Mouse (Mus musculus): ENCODE measurements around the gene Tmc8. TPM values are rescaled to one million over a fixed set of nuclear protein-coding genes. Genes with fewer than 3 reads are reported as not detected.
"Not testable (repeated sequence)": the region's sequence is repeated elsewhere in the genome, so short reads cannot be mapped to it uniquely, and the experiment has no call there.

Tmc8 gene
- polyA plus RNA-seq, 1 experiment from 2014 or later: 1.6 TPM

DNA sequence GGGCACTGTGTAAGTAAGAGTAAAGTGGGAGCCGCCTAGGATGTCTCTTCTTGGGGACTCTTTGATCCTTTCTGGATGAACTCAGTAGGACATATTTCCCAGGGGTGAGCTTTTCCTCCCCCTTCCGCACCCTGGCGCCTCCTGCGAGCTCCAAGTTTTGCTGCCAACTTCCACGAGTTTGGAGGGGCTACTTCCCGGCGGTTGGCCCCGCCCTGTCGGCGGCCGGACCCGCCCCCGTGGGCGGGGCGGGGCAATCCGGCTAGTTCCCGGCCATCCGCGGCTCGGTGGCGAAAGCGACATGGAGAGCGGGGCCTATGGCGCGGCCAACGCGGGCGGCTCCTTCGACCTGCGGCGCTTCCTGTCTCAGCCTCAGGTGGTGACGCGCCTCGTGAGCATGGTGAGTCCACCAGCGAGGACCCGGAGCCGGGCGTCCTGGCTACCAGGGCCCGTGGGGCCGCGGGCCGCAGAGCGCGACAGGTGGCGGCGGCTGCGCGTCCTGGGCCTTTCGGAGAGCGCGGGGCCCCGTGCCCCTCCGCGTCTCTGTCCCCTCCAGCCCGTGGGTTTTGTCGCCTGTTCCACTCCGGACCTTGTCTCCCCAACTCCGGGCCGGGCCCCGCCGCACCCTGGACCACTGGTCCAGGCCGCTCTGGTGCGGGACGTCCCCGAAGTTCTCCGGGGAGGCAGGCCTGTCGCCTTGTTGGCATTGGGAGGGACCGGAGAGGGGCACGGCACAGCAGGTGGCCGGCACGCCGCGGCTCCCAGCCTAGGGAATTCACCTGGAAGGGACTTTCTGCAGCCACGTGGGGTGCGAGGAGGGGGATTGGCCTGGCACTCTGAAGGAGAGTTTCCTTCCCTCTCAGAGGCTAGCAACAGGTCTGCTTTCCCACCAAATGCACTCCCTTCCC lies 27.8 kb downstream of the Tmc8 start, which contains the start of the genes Gm20708 and Syngr2:
TSS of gene Gm20708 (plus strand) at position 262 of the 905 bp plus-strand sequence.
TSS of gene Syngr2 (plus strand) at position 262 of the 905 bp plus-strand sequence.
- Histone ChIP-seq H3K9ac (ENCODE audit: low read length) (peak within 1 kb of the TSS; percentile 93), H3K36me3 (ENCODE audit: control insufficient read depth, insufficient read depth, low read length) (peaks cover 26% of the 10 kb centered on the region), H3K27me3 (ENCODE audit: control insufficient read depth, insufficient read depth, low read length) (no peaks in the 10 kb centered on the region), H3K4me2 (ENCODE audit: low read length) (peak within 1 kb of the TSS; percentile 96), H3K4me1 (ENCODE audit: control insufficient read depth in 2 of 2, insufficient read depth in 2 of 2, low read length in 2 of 2) (peaks cover 6 to 22% of the 10 kb centered on the region in 2 experiments), H3K9me3 (ENCODE audit: control insufficient read depth, low read length) (no peaks in the 10 kb centered on the region), H3K4me3 (ENCODE audit: control insufficient read depth in 1 of 2, insufficient read depth in 1 of 2, low read depth in 1 of 2, low read length in 2 of 2) (peak within 1 kb of the TSS; percentile 83 to 93), H3K27ac (replicated peaks in 1 of 2; ENCODE audit: control insufficient read depth in 1 of 2, insufficient read depth in 1 of 2, low read depth in 2 of 2, low read length in 2 of 2) (peak within 1 kb of the TSS; percentile 63 to 65)
- ATAC-seq (ENCODE audit: insufficient number of reproducible peaks, insufficient read depth, low FRiP score, low read depth): peak; percentile 59
- under 1% methylated on average over 75 of the region's 75 CpGs for WGBS

DNA sequence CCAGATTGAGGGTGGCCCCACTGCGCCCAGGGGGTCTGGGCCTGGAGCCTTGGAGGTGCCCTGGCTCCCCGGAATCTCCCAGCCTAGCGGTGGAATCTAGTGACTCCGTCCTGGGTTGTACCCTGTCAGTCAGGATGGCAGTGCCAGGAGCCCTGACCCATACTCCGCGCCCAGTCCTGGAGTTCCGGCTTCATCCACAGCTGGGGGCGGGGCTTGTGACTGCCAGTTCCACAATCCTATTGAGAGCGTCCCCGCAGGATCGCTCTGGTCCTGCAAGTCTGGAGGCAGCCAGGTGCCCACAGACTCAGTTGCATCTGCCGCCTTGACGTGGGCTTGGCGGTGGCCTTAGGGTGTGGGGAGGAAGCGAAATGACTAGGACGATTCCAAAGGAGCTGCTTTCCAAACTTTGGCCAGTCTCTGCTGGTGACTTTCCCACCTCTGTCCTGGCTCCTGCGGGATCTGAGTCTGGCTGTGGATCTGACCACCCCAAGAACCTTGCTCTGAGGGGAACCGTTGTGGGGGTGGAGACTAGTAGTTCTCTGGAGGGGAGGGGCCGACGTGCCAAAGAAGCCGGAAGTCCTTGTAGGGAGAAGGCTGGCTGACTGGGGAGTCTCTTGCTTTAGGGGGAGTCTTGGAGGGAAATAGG lies 28.6 kb downstream of the Tmc8 start:
- peaks cover 9 to 27% of the 10 kb centered on the region in 2 experiments for H3K4me1 ChIP-seq (ENCODE audit: control insufficient read depth in 2 of 2, insufficient read depth in 2 of 2, low read length in 2 of 2)
- no peaks in the 10 kb centered on the region for H3K27me3 ChIP-seq (ENCODE audit: control insufficient read depth, insufficient read depth, low read length)
- peak overlapping the region; percentile 63 to 65 for H3K27ac ChIP-seq (replicated peaks in 1 of 2; ENCODE audit: control insufficient read depth in 1 of 2, insufficient read depth in 1 of 2, low read depth in 2 of 2, low read length in 2 of 2)
- H3K36me3 ChIP-seq (ENCODE audit: control insufficient read depth, insufficient read depth, low read length): peaks cover 35% of the 10 kb centered on the region
- H3K9me3 ChIP-seq (ENCODE audit: control insufficient read depth, low read length): no peaks in the 10 kb centered on the region
- under 1% methylated on average over 21 of the region's 21 CpGs for WGBS
- H3K9ac ChIP-seq (ENCODE audit: low read length): peak overlapping the region; percentile 93
- H3K4me3 ChIP-seq (ENCODE audit: control insufficient read depth in 1 of 2, insufficient read depth in 1 of 2, low read depth in 1 of 2, low read length in 2 of 2): peak overlapping the region; percentile 83 to 93
- H3K4me2 ChIP-seq (ENCODE audit: low read length): peak overlapping the region; percentile 96
- ATAC-seq (ENCODE audit: insufficient number of reproducible peaks, insufficient read depth, low FRiP score, low read depth): peak; percentile 68

DNA sequence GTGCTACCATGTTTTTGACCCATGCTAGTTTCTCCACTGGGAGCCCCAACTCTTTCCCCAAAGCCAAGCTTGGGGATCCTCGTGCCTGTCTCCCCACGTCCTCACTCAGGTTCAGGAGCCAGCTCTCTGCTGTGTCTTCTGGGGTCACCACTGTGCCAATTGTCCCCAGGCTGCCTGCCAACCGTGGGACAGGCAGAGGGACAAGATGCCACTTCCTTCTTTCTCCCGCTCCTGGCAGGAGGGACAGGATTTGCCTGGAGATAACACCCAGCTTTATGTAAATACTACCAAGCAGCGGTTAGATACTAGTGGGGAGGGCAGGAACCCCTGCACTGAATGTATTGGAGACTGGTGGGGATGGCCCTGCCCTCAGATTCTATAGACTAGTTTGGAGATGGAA lies 32.0 kb downstream of the Tmc8 start:
- Histone ChIP-seq H3K4me1 (ENCODE audit: control insufficient read depth in 2 of 2, insufficient read depth in 2 of 2, low read length in 2 of 2) (peaks cover 14 to 29% of the 10 kb centered on the region in 2 experiments), H3K4me2 (ENCODE audit: low read length) (no peak overlapping the region), H3K36me3 (ENCODE audit: control insufficient read depth, insufficient read depth, low read length) (peaks cover 68% of the 10 kb centered on the region), H3K9me3 (ENCODE audit: control insufficient read depth, low read length) (no peaks in the 10 kb centered on the region), H3K9ac (ENCODE audit: low read length) (no peak overlapping the region), H3K4me3 (ENCODE audit: control insufficient read depth in 1 of 2, insufficient read depth in 1 of 2, low read depth in 1 of 2, low read length in 2 of 2) (no peak overlapping the region), H3K27ac (replicated peaks in 1 of 2; ENCODE audit: control insufficient read depth in 1 of 2, insufficient read depth in 1 of 2, low read depth in 2 of 2, low read length in 2 of 2) (no peak overlapping the region), H3K27me3 (ENCODE audit: control insufficient read depth, insufficient read depth, low read length) (no peaks in the 10 kb centered on the region)
- WGBS: 67% methylated on average over 5 of the region's 5 CpGs
- ATAC-seq (ENCODE audit: insufficient number of reproducible peaks, insufficient read depth, low FRiP score, low read depth): no peak

DNA sequence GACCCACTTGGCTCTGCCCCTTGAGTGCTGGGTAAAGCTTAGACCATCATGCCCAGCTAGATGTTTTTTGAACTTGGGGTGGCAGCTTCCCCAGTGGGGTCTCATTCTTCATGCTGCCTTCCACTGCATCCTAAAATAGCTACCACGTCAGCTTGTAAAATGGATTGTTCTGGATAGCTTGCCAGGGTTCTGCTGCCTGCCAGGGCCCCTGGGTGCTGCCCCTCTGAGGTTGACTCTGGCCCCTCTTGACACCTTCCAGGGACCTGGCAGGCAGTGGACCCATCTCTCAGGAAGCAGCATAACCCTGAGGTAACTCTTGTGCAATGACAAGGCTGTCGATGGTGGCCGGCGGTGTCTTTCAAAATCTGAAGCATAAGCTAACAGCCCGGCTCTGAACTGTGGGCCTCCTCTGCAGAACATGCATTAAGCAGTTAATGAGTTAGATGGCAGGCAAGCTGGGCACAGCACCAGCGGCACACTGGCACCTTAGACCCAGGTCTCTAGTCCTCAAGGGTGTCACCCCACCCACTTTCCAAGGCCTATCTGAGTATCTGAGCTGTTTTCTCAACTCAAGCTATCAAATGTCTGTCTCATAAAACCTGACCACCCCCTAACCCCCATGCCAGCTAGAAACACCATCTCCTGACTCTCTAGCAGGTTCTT lies 33.0 kb downstream of the Tmc8 start:
- 79% methylated on average over 6 of the region's 6 CpGs for WGBS
- Histone ChIP-seq H3K27ac (replicated peaks in 1 of 2; ENCODE audit: control insufficient read depth in 1 of 2, insufficient read depth in 1 of 2, low read depth in 2 of 2, low read length in 2 of 2) (0 out of 4 replicates have a peak overlapping the region, but pooled peaks of 1 of the 2 experiments have one; percentile 22), H3K9me3 (ENCODE audit: control insufficient read depth, low read length) (no peaks in the 10 kb centered on the region), H3K4me3 (ENCODE audit: control insufficient read depth in 1 of 2, insufficient read depth in 1 of 2, low read depth in 1 of 2, low read length in 2 of 2) (no peak overlapping the region), H3K27me3 (ENCODE audit: control insufficient read depth, insufficient read depth, low read length) (no peaks in the 10 kb centered on the region), H3K4me2 (ENCODE audit: low read length) (no peak overlapping the region), H3K9ac (ENCODE audit: low read length) (peak overlapping the region; percentile 17; the same call in 1 of the 2 replicates), H3K4me1 (ENCODE audit: control insufficient read depth in 2 of 2, insufficient read depth in 2 of 2, low read length in 2 of 2) (peaks cover 17 to 32% of the 10 kb centered on the region in 2 experiments), H3K36me3 (ENCODE audit: control insufficient read depth, insufficient read depth, low read length) (peaks cover 77% of the 10 kb centered on the region)
- ATAC-seq (ENCODE audit: insufficient number of reproducible peaks, insufficient read depth, low FRiP score, low read depth): no peak

DNA sequence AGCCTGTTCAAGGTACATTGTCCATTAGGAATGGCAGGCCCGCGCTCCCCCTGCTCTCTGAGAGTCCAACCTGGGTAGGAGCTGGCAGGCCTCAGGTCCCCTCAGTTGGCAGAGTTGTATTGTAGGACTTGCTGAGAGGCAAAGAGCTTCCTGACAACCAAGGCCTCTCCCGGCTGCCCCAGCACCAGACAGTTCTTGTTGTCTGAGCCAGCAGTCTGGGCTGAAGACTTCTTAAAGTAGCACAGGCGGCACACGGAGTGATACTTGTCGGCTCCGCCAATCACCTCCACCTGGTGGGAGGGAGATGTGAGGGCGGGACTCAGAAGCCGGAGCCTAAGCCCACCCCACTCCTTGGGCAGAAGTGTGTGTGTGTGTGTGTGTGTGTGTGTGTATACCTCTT lies 34.0 kb downstream of the Tmc8 start:
- H3K27me3 ChIP-seq (ENCODE audit: control insufficient read depth, insufficient read depth, low read length); ATAC-seq (ENCODE audit: insufficient number of reproducible peaks, insufficient read depth, low FRiP score, low read depth); H3K9ac ChIP-seq (ENCODE audit: low read length); H3K9me3 ChIP-seq (ENCODE audit: control insufficient read depth, low read length); H3K27ac ChIP-seq (replicated peaks in 1 of 2; ENCODE audit: control insufficient read depth in 1 of 2, insufficient read depth in 1 of 2, low read depth in 2 of 2, low read length in 2 of 2); H3K4me3 ChIP-seq (ENCODE audit: control insufficient read depth in 1 of 2, insufficient read depth in 1 of 2, low read depth in 1 of 2, low read length in 2 of 2); H3K4me2 ChIP-seq (ENCODE audit: low read length): not testable (repeated sequence)
- 76% methylated on average over 9 of the region's 9 CpGs for WGBS
- H3K4me1 ChIP-seq (ENCODE audit: control insufficient read depth in 2 of 2, insufficient read depth in 2 of 2, low read length in 2 of 2): peaks cover 17 to 35% of the 10 kb centered on the region in 2 experiments
- H3K36me3 ChIP-seq (ENCODE audit: control insufficient read depth, insufficient read depth, low read length): peaks cover 87% of the 10 kb centered on the region

DNA sequence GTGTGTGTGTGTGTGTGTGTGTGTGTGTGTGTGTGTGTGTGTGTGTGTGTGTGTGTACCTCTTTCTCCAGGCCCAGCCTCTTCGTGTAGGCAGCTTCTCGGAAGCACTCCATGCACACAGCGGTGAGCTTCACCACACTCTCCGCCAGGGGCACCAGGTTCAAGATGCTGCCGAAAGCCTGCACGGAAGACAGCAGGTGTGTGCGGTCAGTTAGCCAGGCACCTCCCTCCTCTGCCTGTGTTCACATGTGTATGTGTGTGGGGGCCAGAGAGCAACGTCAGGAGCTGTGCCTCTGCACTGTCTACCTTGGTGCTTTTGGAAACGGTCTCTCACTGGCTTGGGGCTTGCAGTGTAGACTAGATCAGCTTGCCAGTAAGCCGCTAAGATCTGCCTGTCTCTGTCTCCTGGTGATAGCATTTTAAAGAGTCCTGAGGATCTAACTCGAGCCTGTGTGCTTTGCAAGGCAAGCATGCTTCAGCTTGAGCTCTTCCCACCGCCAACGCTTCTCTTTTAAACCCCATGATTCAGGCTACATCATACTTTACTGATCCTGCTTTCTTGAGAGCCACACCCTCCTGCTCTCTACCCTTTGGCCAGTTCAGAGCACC lies 34.6 kb downstream of the Tmc8 start:
- Histone ChIP-seq H3K4me2 (ENCODE audit: low read length) (no peak overlapping the region), H3K27me3 (ENCODE audit: control insufficient read depth, insufficient read depth, low read length) (no peaks in the 10 kb centered on the region), H3K4me3 (ENCODE audit: control insufficient read depth in 1 of 2, insufficient read depth in 1 of 2, low read depth in 1 of 2, low read length in 2 of 2) (no peak overlapping the region), H3K9ac (ENCODE audit: low read length) (no peak overlapping the region), H3K36me3 (ENCODE audit: control insufficient read depth, insufficient read depth, low read length) (peaks cover 94% of the 10 kb centered on the region), H3K9me3 (ENCODE audit: control insufficient read depth, low read length) (no peaks in the 10 kb centered on the region), H3K27ac (replicated peaks in 1 of 2; ENCODE audit: control insufficient read depth in 1 of 2, insufficient read depth in 1 of 2, low read depth in 2 of 2, low read length in 2 of 2) (no peak overlapping the region), H3K4me1 (ENCODE audit: control insufficient read depth in 2 of 2, insufficient read depth in 2 of 2, low read length in 2 of 2) (peaks cover 17 to 29% of the 10 kb centered on the region in 2 experiments)
- no peak for ATAC-seq (ENCODE audit: insufficient number of reproducible peaks, insufficient read depth, low FRiP score, low read depth)
- 86% methylated on average over 13 of the region's 13 CpGs for WGBS

DNA sequence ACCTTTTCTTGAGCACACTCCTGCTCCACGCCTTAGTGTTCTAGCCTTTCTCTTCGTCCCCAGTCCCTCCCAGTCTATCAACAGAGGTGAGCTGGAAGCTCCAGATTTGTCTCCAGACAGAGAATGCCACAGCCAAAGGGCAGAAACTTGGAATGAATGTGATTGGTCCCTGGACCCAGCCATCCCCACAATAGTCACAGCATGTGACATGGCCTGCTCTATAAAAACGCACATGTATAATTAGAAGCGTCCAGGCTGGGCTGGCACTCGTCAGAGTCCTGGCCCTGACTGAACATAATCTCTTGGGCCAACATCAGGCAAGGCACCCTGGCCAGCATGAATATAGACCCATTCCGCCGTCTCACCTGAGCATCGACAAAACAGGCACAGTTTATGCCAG lies 37.2 kb downstream of the Tmc8 start:
- WGBS: 50% methylated on average over 8 of the region's 8 CpGs
- Histone ChIP-seq H3K27ac (replicated peaks in 1 of 2; ENCODE audit: control insufficient read depth in 1 of 2, insufficient read depth in 1 of 2, low read depth in 2 of 2, low read length in 2 of 2) (peak overlapping the region; percentile 77 to 89), H3K9ac (ENCODE audit: low read length) (peak overlapping the region; percentile 53; the same call in 1 of the 2 replicates), H3K9me3 (ENCODE audit: control insufficient read depth, low read length) (no peaks in the 10 kb centered on the region), H3K4me1 (ENCODE audit: control insufficient read depth in 2 of 2, insufficient read depth in 2 of 2, low read length in 2 of 2) (peaks cover 29 to 49% of the 10 kb centered on the region in 2 experiments), H3K4me2 (ENCODE audit: low read length) (peak overlapping the region; percentile 19; the same call in 1 of the 2 replicates), H3K27me3 (ENCODE audit: control insufficient read depth, insufficient read depth, low read length) (no peaks in the 10 kb centered on the region), H3K36me3 (ENCODE audit: control insufficient read depth, insufficient read depth, low read length) (peaks cover 97% of the 10 kb centered on the region), H3K4me3 (ENCODE audit: control insufficient read depth in 1 of 2, insufficient read depth in 1 of 2, low read depth in 1 of 2, low read length in 2 of 2) (no peak overlapping the region)
- ATAC-seq (ENCODE audit: insufficient number of reproducible peaks, insufficient read depth, low FRiP score, low read depth): peak; percentile 69
